Mouse (Mus musculus) B cell, adult 62 days (primary cell): ENCODE measurements around the gene Vmn1r20. TPM values are rescaled to one million over a fixed set of nuclear protein-coding genes. Genes with fewer than 3 reads are reported as not detected.

Experiments
- total RNA-seq: library from RNA; stranded (reverse); gene quantifications from 4 replicates; pipeline ENCODE4 v1.2.4, GENCODE M21; 2023

The Vmn1r20 gene
- not detected in 4 replicates for total RNA-seq

GRCm38 (mm10) chr6:57428630-57429029 lies at the start of gene Vmn1r20:
Vmn1r20 (plus strand) TSS chr6:57428930.

DNA sequence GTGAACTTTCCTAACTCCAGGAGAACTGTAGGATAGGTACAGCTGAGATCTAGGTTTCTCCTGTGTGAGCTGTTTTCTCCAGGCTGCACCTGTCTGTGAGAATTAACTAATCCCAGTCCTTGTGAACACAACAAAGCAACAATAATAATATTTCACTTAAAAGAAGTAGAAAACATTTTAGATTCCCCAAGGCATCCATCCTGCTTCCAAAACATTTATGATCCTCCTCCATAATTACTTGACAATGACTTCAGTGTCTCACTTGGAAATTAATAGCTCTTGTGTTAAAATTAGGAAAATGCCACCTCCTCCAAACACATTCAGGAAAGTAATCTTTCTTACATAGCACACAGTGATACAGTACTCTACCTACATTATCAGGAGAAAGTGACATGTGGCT lies 33.0 kb upstream of the Vmn1r20 start, which contains the start of gene Vmn1r18:
TSS of gene Vmn1r18 (minus strand) at position 101 of the 400 bp plus-strand sequence.

GRCm38 (mm10) chr6:57403480-57403879 lies 25.2 kb upstream of the Vmn1r20 start, which contains the start of gene Vmn1r19:
Vmn1r19 (plus strand) TSS chr6:57403780.

Other genes with a start within 250 kb of the Vmn1r20 start
- not detected in 4 replicates for gene Vmn1r13, start 225.6 kb upstream of the Vmn1r20 start, total RNA-seq
- gene Vmn1r14, start 197.2 kb upstream of the Vmn1r20 start, total RNA-seq = not detected in 4 replicates
- gene Vmn1r15, start 171.0 kb upstream of the Vmn1r20 start, total RNA-seq = not detected in 4 replicates
- not detected in 4 replicates for gene Vmn1r16, start 99.4 kb upstream of the Vmn1r20 start, total RNA-seq
- not detected in 4 replicates for gene Vmn1r17, start 65.2 kb upstream of the Vmn1r20 start, total RNA-seq
- gene Vmn1r18, start 33.1 kb upstream of the Vmn1r20 start, total RNA-seq = not detected in 4 replicates
- gene Vmn1r19, start 25.1 kb upstream of the Vmn1r20 start, total RNA-seq = not detected in 4 replicates
- gene Ppm1k, start 106.5 kb downstream of the Vmn1r20 start, total RNA-seq = 28.5 to 40.6 TPM (median 31.8 TPM) in 4 replicates
- gene Herc6, start 152.1 kb downstream of the Vmn1r20 start, total RNA-seq = 20.4 to 36.7 TPM (median 24.4 TPM) in 4 replicates